Mouse (Mus musculus) left cerebral cortex, postnatal 14 days (tissue): Measurements from ENCODE around the gene Lrg1. TPM values are rescaled to one million over a fixed set of nuclear protein-coding genes. Genes with fewer than 3 reads are reported as not detected.
"Not testable (repeated sequence)": the region's sequence is repeated elsewhere in the genome, so short reads cannot be mapped to it uniquely, and the experiment has no call there.

Experiments
- DNase-seq, 2 experiments: peaks; one replicate each; pipeline ENCODE4 v3.0.0; 2021 to 2022; ENCODE audit warnings: low spot score in 2 of 2, mixed read lengths in 1 of 2
- intact Hi-C: fragments of 180-260 bp; cut with DNase I; formaldehyde crosslinking; loops from one replicate; pipeline ENCODE4 v1.15.1; 2025
- total RNA-seq, 2 experiments: library from RNA; stranded (reverse); gene quantifications; 2 replicates each; pipeline ENCODE4 v1.2.3; 2021

Lrg1 gene
- total RNA-seq, 2 experiments from 2014 or later = 1.2 to 2.8 TPM

GRCm38 (mm10) chr17:56092312-56092711 lies 29.5 kb downstream of the Lrg1 start:
- no peak for DNase-seq
- intact Hi-C loops = no loop called here

- intact Hi-C loops = no loop called here
- peak; percentile 69 to 83 for DNase-seq
Observed at GRCm38 (mm10) chr17:56080781-56081585, 40.8 kb downstream of the Lrg1 start.

- peak in 1 of 2 experiments; percentile 13 for DNase-seq
- intact Hi-C loops = loop anchor here (5.0 kb wide), 1 partner anchor 38 kb away; the partner anchor contains the start of gene Chaf1a
Observed at GRCm38 (mm10) chr17:56079921-56080320, 41.9 kb downstream of the Lrg1 start.

GRCm38 (mm10) chr17:56078880-56079795 lies 42.7 kb downstream of the Lrg1 start, which contains the start of gene Hdgfl2:
TSS of gene Hdgfl2 (plus strand) at chr17:56079634.
- intact Hi-C loops = loop anchor here (5.0 kb wide), 1 partner anchor 37 kb away; the partner anchor contains the start of gene Chaf1a

GRCm38 (mm10) chr17:56078361-56078760 lies 43.4 kb downstream of the Lrg1 start:
- intact Hi-C loops = loop anchor here (5.0 kb wide), 1 partner anchor 36 kb away; the partner anchor contains the start of gene Chaf1a
- not testable (repeated sequence) for DNase-seq

More at GRCm38 (mm10) chr17:56078880-56079795, 42.7 kb downstream of the Lrg1 start, which contains the start of gene Hdgfl2:
- peak; percentile 99 to 100 for DNase-seq

- intact Hi-C loops = loop anchor here (5.0 kb wide), 1 partner anchor 35 kb away; the partner anchor contains the start of gene Chaf1a
- DNase-seq = no peak
Observed at GRCm38 (mm10) chr17:56077523-56077922, 44.3 kb downstream of the Lrg1 start.

- intact Hi-C loops = loop anchor here (5.0 kb wide), 1 partner anchor 33 kb away; the partner anchor contains the start of gene Chaf1a
- peak; percentile 98 to 99 for DNase-seq
Observed at GRCm38 (mm10) chr17:56074827-56075208, 47.0 kb downstream of the Lrg1 start, which contains the start of gene Ubxn6. TSS of gene Ubxn6 (minus strand) at chr17:56075028.

GRCm38 (mm10) chr17:56074097-56074826 lies 47.5 kb downstream of the Lrg1 start:
- intact Hi-C loops = no loop called here

GRCm38 (mm10) chr17:56072243-56072642 lies 49.6 kb downstream of the Lrg1 start:
- intact Hi-C loops = no loop called here
- no peak for DNase-seq

More at GRCm38 (mm10) chr17:56074097-56074826, 47.5 kb downstream of the Lrg1 start:
- DNase-seq = peak; percentile 62 to 76

GRCm38 (mm10) chr17:56071126-56071525 lies 50.7 kb downstream of the Lrg1 start:
- no peak for DNase-seq
- intact Hi-C loops = no loop called here

Other genes with a start within 250 kb of the Lrg1 start
- gene Zfp119a, start 243.1 kb downstream of the Lrg1 start, total RNA-seq = 1 to 10 TPM; 6.7 to 9.1 TPM
- gene Zfp959, start 229.9 kb downstream of the Lrg1 start, total RNA-seq = 1 to 10 TPM; 6.1 TPM
- 1 to 10 TPM; 2.9 to 3.6 TPM for gene Zfp119b, start 172.5 kb downstream of the Lrg1 start, total RNA-seq
- 1 to 10 TPM; 2.0 to 3.3 TPM for gene Ebi3, start 169.4 kb downstream of the Lrg1 start, total RNA-seq
- gene Yju2, start 162.9 kb downstream of the Lrg1 start, total RNA-seq = 10 to 100 TPM; 14.2 to 15.0 TPM
- 10 to 100 TPM; 34.3 to 39.5 TPM for gene Shd, start 151.5 kb downstream of the Lrg1 start, total RNA-seq
- gene Fsd1, start 135.5 kb downstream of the Lrg1 start, total RNA-seq = 10 to 100 TPM; 89.9 to 97.3 TPM
- 1 to 10 TPM; 4.4 to 4.7 TPM for gene Stap2, start 116.4 kb downstream of the Lrg1 start, total RNA-seq
- 100 to 1,000 TPM; 102 to 120 TPM for gene Mpnd, start 116.3 kb downstream of the Lrg1 start, total RNA-seq
- 10 to 100 TPM; 51.4 to 57.8 TPM for gene Sh3gl1, start 85.4 kb downstream of the Lrg1 start, total RNA-seq
- 1 to 10 TPM; 2.5 to 4.0 TPM for gene Chaf1a, start 81.6 kb downstream of the Lrg1 start, total RNA-seq
- gene Ubxn6, start 47.0 kb downstream of the Lrg1 start, total RNA-seq = 10 to 100 TPM; 74.4 to 89.6 TPM
- gene Hdgfl2, start 42.4 kb downstream of the Lrg1 start, total RNA-seq = 10 to 100 TPM; 97.6 to 97.9 TPM
- 1 to 10 TPM in 1 of 2 experiments, under 1 TPM in 1; 0.36 to 1.1 TPM for gene Plin4, start 12.2 kb downstream of the Lrg1 start, total RNA-seq
- gene Plin5, start 4.4 kb downstream of the Lrg1 start, total RNA-seq = 1 to 10 TPM in 1 of 2 experiments, under 1 TPM in 1; 0.46 to 1.1 TPM
- 100 to 1,000 TPM; 135 to 144 TPM for gene Sema6b, start 18.3 kb upstream of the Lrg1 start, total RNA-seq
- 1 to 10 TPM; 8.3 to 9.8 TPM for gene Tnfaip8l1, start 40.5 kb upstream of the Lrg1 start, total RNA-seq
- 10 to 100 TPM; 47.2 to 48.0 TPM for gene Mydgf, start 61.9 kb upstream of the Lrg1 start, total RNA-seq
- 10 to 100 TPM; 50.5 to 57.1 TPM for gene Dpp9, start 96.9 kb upstream of the Lrg1 start, total RNA-seq
- 10 to 100 TPM; 39.1 to 41.0 TPM for gene Fem1a, start 134.8 kb upstream of the Lrg1 start, total RNA-seq
- 1 to 10 TPM; 5.5 to 5.9 TPM for gene Ticam1, start 154.8 kb upstream of the Lrg1 start, total RNA-seq
- gene Plin3, start 170.9 kb upstream of the Lrg1 start, total RNA-seq = 1 to 10 TPM; 4.8 TPM
- not detected for gene Arrdc5, start 178.3 kb upstream of the Lrg1 start, total RNA-seq
- gene Uhrf1, start 181.3 kb upstream of the Lrg1 start, total RNA-seq = 1 to 10 TPM; 2.1 to 2.8 TPM
- gene Kdm4b, start 204.1 kb upstream of the Lrg1 start, total RNA-seq = 10 to 100 TPM; 75.0 to 87.7 TPM